Mouse (Mus musculus): ENCODE data around the gene Vmn1r231. TPM values are rescaled to one million over a fixed set of nuclear protein-coding genes. Genes with fewer than 3 reads are reported as not detected.

Gene Vmn1r231
- polyA plus RNA-seq (2016; fragmentation: Nextera tagmentation; extraction: Ambion mirVana), result not detected in 2 replicates

- DNase-seq (ENCODE audit: low spot score), result no peak
- 64% methylated on average over 2 of the region's 2 CpGs for WGBS
- H3K4me3 ChIP-seq, result no peak within 1 kb of the TSS
Measured at GRCm38 (mm10) chr17:20904991-20905390, at the start of gene Vmn1r231. Vmn1r231 (minus strand) TSS chr17:20905091.

GRCm38 (mm10) chr17:20946636-20947035 is 41.7 kb upstream of the Vmn1r231 start:
- H3K27me3 ChIP-seq (replicated peaks; ENCODE audit: low read depth, poor library complexity, severe bottlenecking), result no peaks in the 10 kb centered on the region
- DNase-seq (ENCODE audit: low spot score), result no peak
- no peaks in the 10 kb centered on the region for H3K9me3 ChIP-seq
- H3K27ac ChIP-seq (replicated peaks), result peak overlapping the region; percentile 94; the same call in 1 of the 2 replicates
- H3K4me3 ChIP-seq, result peak overlapping the region; percentile 82
- H3K36me3 ChIP-seq (replicated peaks), result peaks cover 11% of the 10 kb centered on the region
- H3K4me1 ChIP-seq, result peaks cover 21% of the 10 kb centered on the region

More at GRCm38 (mm10) chr17:20904991-20905390, at the start of gene Vmn1r231:
- no peaks in the 10 kb centered on the region for H3K9me3 ChIP-seq
- H3K27ac ChIP-seq (replicated peaks), result no peak within 1 kb of the TSS
- H3K36me3 ChIP-seq (replicated peaks), result no peaks in the 10 kb centered on the region
- no peaks in the 10 kb centered on the region for H3K27me3 ChIP-seq (replicated peaks; ENCODE audit: low read depth, poor library complexity, severe bottlenecking)
- no peaks in the 10 kb centered on the region for H3K4me1 ChIP-seq

GRCm38 (mm10) chr17:20946026-20946565 is 41.2 kb upstream of the Vmn1r231 start:
- peaks cover 6% of the 10 kb centered on the region for H3K36me3 ChIP-seq (replicated peaks)
- no peaks in the 10 kb centered on the region for H3K9me3 ChIP-seq
- no peak for DNase-seq (ENCODE audit: low spot score)
- H3K4me3 ChIP-seq, result peak overlapping the region; percentile 82
- no peaks in the 10 kb centered on the region for H3K27me3 ChIP-seq (replicated peaks; ENCODE audit: low read depth, poor library complexity, severe bottlenecking)
- peak overlapping the region; percentile 94 for H3K27ac ChIP-seq (replicated peaks)
- H3K4me1 ChIP-seq, result peaks cover 21% of the 10 kb centered on the region
- WGBS, result under 1% methylated on average over 13 of the region's 13 CpGs

GRCm38 (mm10) chr17:20944985-20945891 is 40.3 kb upstream of the Vmn1r231 start, which contains the start of gene Ppp2r1a:
Ppp2r1a (plus strand) TSS chr17:20945311.
- peaks cover 21% of the 10 kb centered on the region for H3K4me1 ChIP-seq
- peak; percentile 97 for DNase-seq (ENCODE audit: low spot score)
- H3K27me3 ChIP-seq (replicated peaks; ENCODE audit: low read depth, poor library complexity, severe bottlenecking), result no peaks in the 10 kb centered on the region
- under 1% methylated on average over 69 of the region's 69 CpGs for WGBS
- peak within 1 kb of the TSS; percentile 82 for H3K4me3 ChIP-seq
- no peaks in the 10 kb centered on the region; the same call in 1 of the 2 replicates for H3K36me3 ChIP-seq (replicated peaks)
- peak within 1 kb of the TSS; percentile 94 for H3K27ac ChIP-seq (replicated peaks)
- H3K9me3 ChIP-seq, result no peaks in the 10 kb centered on the region

GRCm38 (mm10) chr17:20944226-20944625 is 39.3 kb upstream of the Vmn1r231 start:
- whole genome bisulfite sequencing, result 53% methylated on average over 3 of the region's 3 CpGs
- Histone ChIP-seq H3K4me1 (peaks cover 21% of the 10 kb centered on the region), H3K9me3 (no peaks in the 10 kb centered on the region), H3K27ac (replicated peaks) (peak overlapping the region; percentile 94), H3K27me3 (replicated peaks; ENCODE audit: low read depth, poor library complexity, severe bottlenecking) (no peaks in the 10 kb centered on the region), H3K36me3 (replicated peaks) (no peaks in the 10 kb centered on the region), H3K4me3 (peak overlapping the region; percentile 82)
- no peak for DNase-seq (ENCODE audit: low spot score)

- Histone ChIP-seq H3K36me3 (replicated peaks) (no peaks in the 10 kb centered on the region), H3K4me3 (no peak within 1 kb of the TSS), H3K9me3 (no peaks in the 10 kb centered on the region), H3K4me1 (no peaks in the 10 kb centered on the region), H3K27me3 (replicated peaks; ENCODE audit: low read depth, poor library complexity, severe bottlenecking) (no peaks in the 10 kb centered on the region), H3K27ac (replicated peaks) (no peak within 1 kb of the TSS)
- 68% methylated on average over 1 of the region's 1 CpGs for WGBS
- DNase-seq (ENCODE audit: low spot score), result no peak
Measured at GRCm38 (mm10) chr17:20919614-20920013, 14.7 kb upstream of the Vmn1r231 start, which contains the start of gene Vmn1r232. Vmn1r232 (minus strand) TSS chr17:20919714.

GRCm38 (mm10) chr17:20840144-20840543 is 64.7 kb downstream of the Vmn1r231 start, which contains the start of gene Vmn1r230:
Vmn1r230 (plus strand) TSS chr17:20840444.
- no peak within 1 kb of the TSS for H3K4me3 ChIP-seq
- no peak within 1 kb of the TSS for H3K27ac ChIP-seq (replicated peaks)
- H3K9me3 ChIP-seq, result peaks cover 15% of the 10 kb centered on the region; the same call in 1 of the 2 replicates
- no peaks in the 10 kb centered on the region for H3K4me1 ChIP-seq
- no peaks in the 10 kb centered on the region for H3K36me3 ChIP-seq (replicated peaks)
- DNase-seq (ENCODE audit: low spot score), result no peak
- no peaks in the 10 kb centered on the region for H3K27me3 ChIP-seq (replicated peaks; ENCODE audit: low read depth, poor library complexity, severe bottlenecking)
- WGBS, result 22% methylated on average over 1 of the region's 1 CpGs

Other genes with a start within 250 kb of the Vmn1r231 start
- gene Vmn1r226, start 222.2 kb downstream of the Vmn1r231 start, polyA plus RNA-seq (2016; fragmentation: Nextera tagmentation; extraction: Ambion mirVana), result not detected in 2 replicates
- gene Vmn1r227, start 175.2 kb downstream of the Vmn1r231 start, polyA plus RNA-seq (2016; fragmentation: Nextera tagmentation; extraction: Ambion mirVana), result not detected in 2 replicates
- gene Vmn1r228, start 118.9 kb downstream of the Vmn1r231 start, polyA plus RNA-seq (2016; fragmentation: Nextera tagmentation; extraction: Ambion mirVana), result not detected in 2 replicates
- 0.01 TPM in 1 of 2 replicates, not detected in the other for gene Vmn1r229, start 93.5 kb downstream of the Vmn1r231 start, polyA plus RNA-seq (2016; fragmentation: Nextera tagmentation; extraction: Ambion mirVana)
- not detected in 2 replicates for gene Vmn1r230, start 64.6 kb downstream of the Vmn1r231 start, polyA plus RNA-seq (2016; fragmentation: Nextera tagmentation; extraction: Ambion mirVana)
- gene Vmn1r232, start 14.6 kb upstream of the Vmn1r231 start, polyA plus RNA-seq (2016; fragmentation: Nextera tagmentation; extraction: Ambion mirVana), result not detected in 2 replicates
- 440 and 446 TPM in 2 replicates for gene Ppp2r1a, start 40.2 kb upstream of the Vmn1r231 start, polyA plus RNA-seq (2016; fragmentation: Nextera tagmentation; extraction: Ambion mirVana)
- gene Vmn1r233, start 91.4 kb upstream of the Vmn1r231 start, polyA plus RNA-seq (2016; fragmentation: Nextera tagmentation; extraction: Ambion mirVana), result not detected in 2 replicates
- 18.0 and 18.1 TPM in 2 replicates for gene Zfp160, start 103.8 kb upstream of the Vmn1r231 start, polyA plus RNA-seq (2016; fragmentation: Nextera tagmentation; extraction: Ambion mirVana)

Measured in embryonic facial prominence, embryonic 10.5 days (tissue).